Mouse (Mus musculus) ovary, adult 18-20 months (tissue): ENCODE measurements around the gene Tmem246.
"Not testable (repeated sequence)": the region's sequence is repeated elsewhere in the genome, so short reads cannot be mapped to it uniquely, and the experiment has no call there.

Source experiments
- DNase-seq: peaks from one replicate; pipeline ENCODE4 v3.0.0; 2022; ENCODE audit warnings: low spot score, mixed read lengths

The Tmem246 gene

DNA sequence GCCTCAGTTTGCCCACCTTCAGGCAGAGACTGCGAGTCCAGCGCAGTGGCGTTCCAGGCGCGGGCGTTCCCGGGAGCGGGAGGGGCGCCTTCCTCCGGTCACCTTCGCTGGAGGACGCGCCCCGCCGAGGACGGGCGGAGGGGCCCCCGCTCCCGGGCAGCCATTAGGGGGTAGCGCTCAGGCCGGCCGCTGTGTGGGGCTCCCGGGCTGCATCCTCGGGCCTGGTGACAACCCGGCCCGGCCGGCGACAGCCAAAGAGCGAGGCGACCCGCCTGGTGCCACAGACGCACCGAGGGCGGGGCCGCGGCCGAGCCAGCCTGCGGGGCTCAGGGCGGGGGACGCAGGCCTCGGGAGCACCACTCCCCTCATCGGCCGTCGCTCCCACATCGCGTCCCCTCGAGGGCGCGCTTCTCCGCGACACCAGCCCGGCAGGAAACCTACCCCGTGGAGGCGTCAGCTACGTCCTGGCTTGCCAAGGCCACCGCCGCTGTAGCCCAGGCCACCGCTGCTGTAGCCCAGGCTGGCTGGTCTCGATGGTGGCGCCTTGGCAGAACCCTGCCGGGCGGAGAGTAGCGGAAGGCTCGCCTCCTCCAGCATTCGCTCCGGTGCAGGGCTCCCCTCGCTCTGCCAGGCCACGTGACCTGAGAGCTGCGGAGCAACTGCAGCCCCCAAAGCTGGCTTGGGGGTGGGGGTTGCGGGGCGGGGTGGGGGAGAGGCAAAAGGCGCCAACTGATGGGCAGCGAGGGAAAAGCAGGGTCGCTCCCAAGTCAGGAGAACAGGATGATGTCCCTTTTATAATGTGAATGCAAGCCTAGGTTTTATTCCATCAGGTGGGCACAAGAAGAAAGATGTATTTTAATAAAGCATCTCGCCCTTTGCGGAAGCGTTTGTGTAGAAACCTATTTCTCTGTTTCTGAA, at the start of gene Tmem246:
Gene Tmem246 (minus strand): TSS at position 694 of the 918 bp plus-strand sequence.
- peak; percentile 31 for DNase-seq

DNA sequence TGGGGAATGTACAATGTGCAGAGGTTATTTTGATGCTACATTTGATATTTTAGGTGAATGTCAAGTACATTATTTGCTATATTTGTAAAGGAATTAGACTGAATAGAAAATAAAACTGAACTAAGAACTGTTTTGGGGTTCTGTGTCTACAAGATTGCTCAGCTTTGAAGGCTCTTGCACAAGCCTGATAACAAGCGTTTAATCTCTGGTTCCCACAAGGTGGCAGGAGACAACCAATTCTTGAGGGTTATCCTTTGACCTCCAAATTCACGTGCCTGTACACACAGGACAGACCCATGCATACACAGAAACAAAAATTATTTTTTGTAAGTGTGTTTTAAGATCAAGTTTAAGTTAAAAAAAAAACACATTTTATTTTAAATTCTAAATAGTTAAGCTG, 42.2 kb upstream of the Tmem246 start:
- DNase-seq, result no peak

DNA sequence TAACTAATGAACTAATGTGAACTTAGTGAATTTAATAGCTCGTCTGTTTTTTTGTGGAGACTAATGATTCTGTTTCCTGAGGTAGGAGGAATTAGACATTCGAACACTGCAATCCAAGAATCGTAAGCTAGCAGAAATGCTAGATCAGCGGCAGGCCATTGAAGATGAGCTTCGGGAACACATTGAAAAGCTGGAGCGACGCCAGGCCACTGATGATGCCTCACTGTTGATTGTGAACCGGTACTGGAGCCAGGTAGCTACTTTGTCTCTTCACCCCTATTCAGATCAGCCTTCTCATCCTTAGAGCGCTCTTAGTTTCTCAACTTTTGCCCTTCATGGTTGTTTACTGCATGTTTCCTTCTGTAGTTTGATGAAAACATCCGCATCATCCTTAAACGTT, 40.1 kb upstream of the Tmem246 start:
- no peak for DNase-seq

DNA sequence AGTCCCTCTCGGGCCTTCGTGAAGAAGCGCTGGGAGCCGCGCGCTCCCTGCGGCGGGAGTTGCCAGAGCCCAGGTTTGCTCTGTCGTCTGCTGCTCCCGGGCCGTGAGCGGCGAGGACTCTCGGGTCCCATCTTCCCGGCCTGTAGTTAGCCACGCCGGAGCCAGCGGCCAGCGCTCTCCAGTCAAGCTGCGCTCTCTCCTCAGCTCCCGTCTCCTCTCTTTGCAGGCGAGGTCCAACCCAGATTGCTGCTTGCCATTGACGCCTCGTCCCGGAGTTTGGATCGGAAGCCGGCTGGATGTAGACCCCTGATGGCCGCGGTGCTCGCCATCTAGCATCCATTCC, 34.4 kb upstream of the Tmem246 start:
- DNase-seq, result no peak

DNA sequence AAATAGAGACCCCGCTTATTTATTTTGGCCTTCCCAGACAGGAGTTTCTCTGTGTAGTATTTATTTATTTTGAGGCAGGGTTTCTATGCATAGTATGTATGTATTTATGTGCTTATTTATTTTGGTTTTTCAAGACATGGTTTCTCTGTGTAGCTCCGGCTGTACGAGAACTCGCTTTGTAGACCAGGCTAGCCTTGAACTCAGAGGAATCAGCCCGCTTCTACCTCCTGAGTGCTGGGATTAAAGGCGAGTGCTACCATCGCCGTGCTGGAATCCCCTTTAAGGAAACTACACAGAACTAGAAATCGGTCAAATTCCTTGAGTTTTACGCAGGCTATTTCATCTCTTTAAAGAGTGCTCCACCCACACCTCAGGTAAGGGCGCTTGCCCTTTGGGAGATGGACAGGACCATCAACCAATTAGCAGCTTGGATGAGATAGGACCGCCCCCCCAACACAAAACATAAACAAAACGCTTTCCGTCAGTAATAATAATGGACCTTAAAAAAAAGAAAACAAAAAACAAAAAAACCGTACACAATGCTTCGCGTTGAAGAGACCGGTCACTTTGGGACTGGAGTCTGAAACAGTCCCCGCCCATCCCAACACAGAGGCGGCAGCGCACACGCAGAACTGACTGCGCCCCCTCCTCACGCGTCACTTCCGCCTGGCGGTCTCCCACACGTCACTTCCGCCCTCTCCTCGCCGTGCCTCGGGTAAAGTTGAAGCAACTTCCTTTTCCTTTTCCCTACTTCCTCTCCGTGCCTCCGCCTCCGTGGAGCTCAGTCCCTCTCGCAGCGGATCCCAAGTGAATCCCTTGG, 33.9 kb upstream of the Tmem246 start, which contains the start of gene Rnf20:
Gene Rnf20 (plus strand): TSS at position 688 of the 820 bp plus-strand sequence.
- peak; percentile 93 for DNase-seq

DNA sequence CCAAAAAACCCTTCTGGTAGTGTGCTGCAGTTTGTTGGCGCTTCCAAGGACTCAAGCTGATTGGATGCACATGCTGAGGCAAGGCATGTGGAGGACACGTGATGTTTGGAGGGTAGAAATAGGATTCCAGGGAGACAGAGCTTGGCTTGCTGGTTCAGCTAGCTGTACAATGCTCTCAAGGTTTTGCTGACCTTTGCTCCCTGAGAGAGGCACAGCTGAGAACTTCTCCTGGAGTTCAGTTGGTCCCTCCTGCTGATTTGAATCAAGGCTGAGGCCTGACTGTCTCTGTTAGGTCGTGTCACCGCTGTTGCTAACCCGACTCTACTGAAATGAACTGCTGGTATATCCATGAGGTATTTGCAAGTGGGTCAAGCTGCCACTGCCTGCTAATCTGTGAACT, 31.3 kb upstream of the Tmem246 start:
- no peak for DNase-seq

DNA sequence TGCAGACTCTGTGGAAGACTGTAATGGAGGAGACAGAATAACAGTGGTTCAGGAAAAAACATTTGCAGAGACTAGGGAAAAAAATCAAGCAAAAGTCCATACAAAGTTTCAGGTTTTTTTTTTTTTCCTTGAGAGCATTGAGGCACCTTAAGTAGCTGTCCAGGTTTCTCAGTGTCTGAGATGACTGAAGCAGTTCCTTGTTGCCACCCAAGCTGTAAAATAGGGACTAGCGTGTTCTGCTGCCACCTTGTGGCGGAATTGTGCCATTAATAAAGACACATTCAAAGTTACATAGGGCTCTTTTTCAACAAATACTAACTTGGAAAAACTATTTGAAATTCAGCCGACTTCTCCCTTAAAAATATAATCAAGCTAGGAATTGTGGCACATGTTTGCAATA, 29.3 kb upstream of the Tmem246 start:
- peak; percentile 31 for DNase-seq

DNA sequence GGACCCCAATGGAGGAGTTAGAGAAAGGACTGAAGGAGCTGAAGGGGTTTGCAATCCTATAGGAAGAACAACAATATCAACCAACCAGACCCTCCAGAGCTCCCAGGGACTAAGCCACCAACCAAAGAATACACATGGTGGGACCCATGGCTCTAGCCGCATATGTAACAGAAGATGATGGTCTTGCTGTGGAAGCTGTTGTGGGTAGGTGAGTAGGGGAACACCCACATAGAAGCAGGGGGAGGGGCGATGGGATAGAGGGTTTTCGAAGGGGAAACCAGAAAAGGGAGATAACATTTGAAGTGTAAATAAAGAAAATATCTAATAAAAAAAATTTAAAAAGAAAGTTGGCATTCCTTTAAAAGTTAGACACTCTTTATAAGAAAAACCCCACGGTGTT, 27.3 kb upstream of the Tmem246 start:
- DNase-seq, result not testable (repeated sequence)

DNA sequence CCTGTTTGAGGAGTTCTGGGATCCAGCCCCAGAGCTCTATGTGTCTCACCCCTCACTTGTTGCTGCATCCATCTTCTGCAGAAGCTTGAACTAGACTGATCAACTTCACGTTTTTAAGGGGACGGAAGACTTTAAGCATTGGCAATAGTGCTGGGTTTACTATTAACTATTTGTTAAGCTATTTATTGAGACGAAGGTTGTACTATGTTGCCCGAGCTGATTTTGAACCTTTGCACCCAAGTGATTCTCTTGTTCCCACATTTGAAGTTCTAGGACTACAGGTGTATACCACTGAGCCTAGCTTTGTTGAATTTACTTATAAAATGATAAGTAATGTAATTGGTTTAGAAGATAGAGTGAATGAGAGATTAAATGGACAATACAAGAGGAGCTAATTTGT, 26.2 kb upstream of the Tmem246 start:
- no peak for DNase-seq

DNA sequence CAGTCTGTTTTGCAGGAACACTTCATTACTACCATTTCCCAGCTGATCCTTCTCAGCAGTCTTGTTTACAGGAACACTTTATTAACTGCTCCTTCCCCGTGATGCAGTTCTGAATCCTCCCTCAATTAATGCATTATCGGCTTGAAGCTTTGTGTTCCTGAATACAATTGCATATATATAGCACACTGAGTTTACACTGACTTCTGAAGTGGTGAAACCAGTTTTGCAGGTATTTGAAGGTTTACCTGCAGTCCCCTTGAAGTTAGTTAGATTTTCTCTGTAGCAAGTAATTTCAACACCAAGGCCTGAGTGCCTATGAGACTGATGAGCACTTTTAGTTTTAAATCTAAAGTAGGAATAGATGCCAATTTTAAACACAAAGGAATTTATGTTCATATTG, 24.6 kb upstream of the Tmem246 start:
- DNase-seq, result no peak

DNA sequence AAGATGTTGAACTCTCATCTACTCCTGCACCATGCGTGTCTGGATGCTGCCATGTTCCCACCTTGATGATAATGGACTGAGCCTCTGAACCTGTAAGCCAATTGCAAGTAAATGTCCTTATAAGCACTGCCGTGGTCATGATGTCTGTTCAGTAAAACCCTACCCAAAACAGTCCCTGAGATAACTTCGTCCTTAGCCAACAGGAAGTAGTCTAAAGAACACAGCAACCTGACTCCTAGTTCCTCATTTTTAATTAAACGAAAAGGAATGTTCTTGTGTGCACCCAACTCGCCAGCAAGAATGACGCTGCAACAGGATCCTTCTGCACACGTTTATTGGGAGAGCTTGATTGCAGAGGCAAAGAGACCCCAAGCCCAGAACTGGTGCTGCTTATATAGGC, 22.2 kb upstream of the Tmem246 start:
- not testable (repeated sequence) for DNase-seq

DNA sequence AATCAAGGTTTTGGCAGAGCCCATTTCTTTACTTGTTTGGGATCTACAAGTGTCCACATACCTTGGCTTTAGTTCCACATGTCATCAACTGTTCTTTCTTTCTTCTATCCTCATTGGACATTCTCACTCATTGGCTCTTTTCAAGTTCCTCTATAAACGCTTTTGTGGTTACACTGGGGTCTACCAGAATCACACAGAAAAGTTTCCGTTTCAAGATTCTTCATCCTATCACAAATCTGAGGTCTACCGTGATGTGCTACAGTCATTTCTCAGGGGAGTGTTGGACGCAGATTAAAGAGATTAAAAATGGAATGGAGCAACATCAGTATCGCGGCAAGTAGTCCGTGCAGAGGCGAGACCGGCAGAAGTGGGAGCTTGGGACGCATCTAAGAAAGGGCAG, 19.2 kb upstream of the Tmem246 start:
- no peak for DNase-seq

DNA sequence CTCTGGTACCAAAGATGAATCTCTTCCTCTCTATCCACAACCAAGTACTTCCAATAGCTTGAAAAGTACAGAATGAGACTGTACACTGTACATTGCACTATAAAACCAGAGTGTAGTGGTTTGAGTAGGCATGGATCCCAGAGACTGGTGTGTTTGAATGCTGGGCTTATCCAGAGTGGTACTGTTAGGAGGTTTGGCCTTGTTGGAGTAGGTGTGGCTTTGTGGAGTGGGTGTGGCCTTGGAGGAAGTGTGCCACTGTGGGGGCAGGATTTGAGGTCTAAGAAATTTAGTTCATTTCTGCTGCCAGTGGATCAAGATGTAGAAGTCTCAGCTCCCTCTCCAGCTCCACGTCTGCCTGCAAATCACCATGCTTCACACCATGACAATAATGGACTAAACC, 7.8 kb upstream of the Tmem246 start:
- DNase-seq, result no peak

DNA sequence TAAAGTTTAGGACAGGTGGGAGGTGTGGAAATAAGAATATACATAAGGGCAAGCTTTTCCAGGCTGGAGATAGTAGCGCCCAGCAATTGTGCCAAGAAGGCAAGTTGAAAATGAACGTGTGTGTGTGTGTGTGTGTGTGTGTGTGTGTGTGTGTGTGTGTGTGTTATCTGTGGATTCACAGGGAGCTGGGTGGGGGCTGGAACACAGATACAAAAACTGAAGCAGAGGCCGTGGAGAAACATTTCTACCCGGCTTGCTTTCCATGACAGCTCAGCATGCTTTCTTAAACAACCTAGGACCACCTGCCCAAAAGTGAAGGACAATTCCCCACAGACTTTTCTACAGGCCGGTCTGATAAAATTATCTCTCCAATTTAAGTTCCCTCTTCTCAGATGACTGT, 6.9 kb upstream of the Tmem246 start:
- DNase-seq, result no peak

DNA sequence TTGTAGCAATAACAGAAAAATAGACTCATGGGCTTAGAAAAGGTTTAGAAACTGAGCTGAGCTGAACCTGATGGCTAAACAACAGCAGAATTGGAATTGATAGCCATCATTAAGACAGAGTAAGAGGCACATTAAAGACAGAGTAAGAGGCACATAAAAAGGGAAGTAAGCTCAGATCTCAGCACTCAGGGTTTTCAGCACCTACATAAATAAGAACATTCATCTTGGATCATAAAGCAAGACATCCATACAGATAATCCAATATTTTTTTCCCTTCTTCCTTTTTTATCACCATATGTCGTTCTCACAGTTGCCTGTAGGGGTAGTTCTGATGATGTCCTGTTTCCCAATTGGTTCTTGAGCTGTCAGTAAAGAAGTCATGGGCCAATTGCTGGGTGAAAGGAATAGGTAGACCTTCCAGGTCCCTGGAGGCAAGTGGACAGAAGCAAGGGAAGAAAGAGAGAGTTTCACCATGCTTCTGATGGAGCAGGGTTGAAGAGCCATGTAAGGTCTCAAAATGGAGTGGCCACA, 6.4 kb upstream of the Tmem246 start:
- no peak for DNase-seq

DNA sequence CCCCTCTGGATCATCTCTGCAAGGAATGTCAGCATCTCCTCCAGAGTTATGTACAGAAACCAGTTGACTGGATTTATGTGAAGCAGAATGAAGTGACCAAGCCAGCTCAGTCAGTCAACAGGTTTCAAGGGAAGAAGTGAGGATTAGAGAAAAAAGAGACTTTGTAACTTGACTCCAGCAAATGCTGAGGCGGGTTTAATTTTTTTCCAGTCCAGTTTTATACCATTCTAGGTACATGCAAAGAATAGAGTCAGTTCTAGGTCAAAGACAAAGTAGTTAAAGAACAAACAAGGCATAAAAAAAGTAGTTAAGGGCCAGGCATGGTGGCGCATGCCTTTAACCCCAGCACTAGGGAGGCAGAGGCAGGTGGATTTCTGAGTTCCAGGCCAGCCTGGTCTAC, 5.5 kb upstream of the Tmem246 start:
- no peak for DNase-seq

DNA sequence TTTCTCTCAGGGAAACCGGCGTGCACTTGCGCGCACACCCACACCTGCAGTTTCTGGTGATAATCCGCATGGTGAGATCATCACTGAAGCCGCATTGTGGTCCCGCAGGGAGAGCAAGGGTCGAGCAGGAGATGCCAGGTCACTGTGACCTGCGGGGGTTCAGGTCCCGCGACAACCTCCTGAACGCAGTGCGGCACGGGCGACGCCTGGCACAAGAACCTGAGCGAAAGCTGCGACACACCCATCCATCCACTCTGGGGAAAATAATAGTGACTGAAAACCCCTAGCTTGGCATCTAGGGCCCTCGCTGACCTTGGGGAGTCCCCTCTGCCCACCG, 862 bp downstream of the Tmem246 start:
- peak; percentile 2 for DNase-seq

DNA sequence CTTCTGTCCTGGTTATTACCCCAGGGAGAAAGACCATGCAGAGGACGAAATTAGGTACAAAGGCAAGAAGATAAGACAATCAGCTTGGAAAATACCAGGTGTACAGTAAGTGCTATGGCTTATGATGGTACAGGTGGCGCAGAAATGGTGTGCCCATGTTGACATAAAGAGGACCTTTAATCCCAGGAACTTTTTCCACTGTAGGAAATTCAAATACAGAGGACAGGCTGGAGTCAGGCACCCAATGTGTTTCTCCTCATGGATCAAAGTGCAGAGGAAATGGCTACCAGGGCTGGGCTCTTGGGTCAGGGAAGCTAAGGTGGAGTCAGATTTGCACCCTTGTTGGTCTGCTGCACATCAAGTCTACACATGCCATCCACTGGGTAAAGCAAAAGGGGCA, 7.5 kb downstream of the Tmem246 start:
- no peak for DNase-seq

DNA sequence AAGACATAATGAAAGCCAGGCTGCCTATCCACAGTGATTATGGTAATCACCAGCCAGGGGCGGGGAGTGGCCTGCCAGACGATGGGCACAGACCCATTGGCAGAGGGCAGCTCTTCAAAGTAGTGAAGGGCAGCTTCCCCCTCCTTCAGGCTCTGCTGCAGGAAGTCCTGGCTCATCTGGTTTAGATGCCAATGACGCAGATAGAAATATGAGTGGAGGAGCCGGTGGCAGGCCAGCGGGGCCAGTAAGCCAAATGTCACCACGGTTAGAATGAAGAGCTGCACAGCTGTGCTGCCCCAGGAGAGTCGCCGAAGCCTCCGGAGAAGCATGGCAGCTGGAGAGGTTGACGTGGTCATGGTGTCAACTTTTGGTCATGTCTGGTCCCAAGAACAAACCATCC, 10.9 kb downstream of the Tmem246 start:
- DNase-seq, result no peak

DNA sequence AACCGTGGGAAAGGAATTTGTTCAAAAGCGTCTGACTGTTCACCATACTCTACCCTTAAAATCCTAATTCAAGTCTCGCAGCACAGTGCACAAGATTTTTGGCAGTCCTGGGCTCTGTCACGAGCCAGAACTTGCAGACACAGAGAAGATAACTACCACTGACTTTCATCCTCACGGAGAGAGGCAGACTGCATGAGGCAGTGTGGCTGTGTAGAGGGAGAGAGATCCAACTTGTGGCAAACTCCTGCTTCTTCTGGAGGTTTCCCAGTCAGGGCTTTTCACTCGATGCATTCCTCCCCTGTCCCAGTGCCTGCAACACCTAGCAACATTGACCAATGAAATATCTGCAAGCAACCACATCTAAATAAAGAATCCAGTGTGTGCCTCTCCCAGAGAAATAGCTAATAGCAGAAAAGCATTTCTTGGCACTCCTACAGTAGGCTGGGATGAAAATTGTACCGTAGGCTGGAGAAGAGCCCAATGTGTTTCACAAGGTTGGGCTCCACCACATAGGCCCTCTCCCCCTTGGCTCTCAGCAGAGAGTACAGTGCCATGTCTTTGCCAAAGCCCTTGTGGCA, 12.1 kb downstream of the Tmem246 start:
- no peak for DNase-seq

DNA sequence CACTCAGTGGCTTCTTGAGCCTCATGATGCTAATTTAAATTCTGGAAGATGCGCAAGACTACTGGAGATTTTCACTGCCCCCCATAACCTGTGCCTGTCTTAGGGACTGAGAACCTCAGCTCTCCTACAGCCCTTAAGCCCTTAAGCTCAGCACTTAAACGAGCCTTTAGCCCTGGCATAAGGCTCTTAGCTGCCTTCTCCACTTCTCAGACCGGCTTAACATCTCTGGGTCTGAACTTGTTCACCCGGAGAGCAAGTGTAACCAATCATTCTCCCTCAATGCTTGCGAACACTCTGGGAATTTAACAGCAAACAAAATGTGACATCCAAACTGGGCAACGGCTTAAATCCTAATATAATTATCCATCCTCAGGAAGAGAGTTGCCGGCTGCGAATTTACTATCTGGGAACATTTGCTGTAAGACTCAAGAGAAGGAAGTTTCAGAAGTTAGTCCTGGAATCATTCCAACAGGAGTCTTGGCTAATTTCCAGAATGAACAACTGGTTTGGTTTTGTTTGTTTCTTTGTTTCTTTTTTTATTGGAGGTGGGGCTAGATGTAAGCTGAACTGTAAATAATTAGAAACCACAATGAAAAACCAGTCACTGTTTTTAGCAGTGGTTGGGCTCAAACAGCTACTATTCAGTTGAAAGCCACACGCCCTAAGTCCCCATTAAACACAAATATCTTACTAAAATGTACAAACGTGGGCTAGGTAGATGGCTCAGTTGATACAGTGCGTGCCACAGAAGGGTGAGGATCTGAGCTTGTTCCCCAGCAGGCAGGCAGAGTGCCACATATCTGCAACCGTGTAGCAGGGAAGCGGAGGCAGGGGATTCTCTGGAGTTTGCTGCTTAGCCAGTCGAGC, 13.5 kb downstream of the Tmem246 start:
- DNase-seq, result no peak

DNA sequence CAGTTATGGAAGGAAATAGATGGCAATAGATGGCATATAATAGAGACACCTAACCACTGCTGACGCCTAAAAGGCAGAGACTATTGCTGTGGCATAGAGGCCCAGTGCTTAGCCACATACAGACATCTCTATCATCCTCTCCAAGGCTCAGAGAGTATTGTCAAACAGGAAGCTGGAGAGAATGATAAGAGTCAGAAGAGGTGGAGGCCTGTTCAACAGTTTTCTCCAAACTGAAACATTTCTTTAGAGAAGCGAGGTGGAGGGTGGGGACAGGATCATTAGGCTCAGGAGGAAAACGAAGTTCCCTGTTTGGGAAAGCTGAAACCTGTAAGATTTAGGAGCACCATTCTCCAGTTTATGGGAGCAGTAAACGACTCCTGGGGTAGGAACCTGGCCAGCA, 16.4 kb downstream of the Tmem246 start:
- DNase-seq, result no peak
